Mouse (Mus musculus) embryo, embryonic 11.5 days (tissue): ENCODE measurements around the gene Apobr.

Source experiments
- DNase-seq: peaks from one replicate; pipeline ENCODE4 v3.0.0-alpha.2; 2012; ENCODE audit warnings: low read depth, low spot score

Apobr gene

DNA sequence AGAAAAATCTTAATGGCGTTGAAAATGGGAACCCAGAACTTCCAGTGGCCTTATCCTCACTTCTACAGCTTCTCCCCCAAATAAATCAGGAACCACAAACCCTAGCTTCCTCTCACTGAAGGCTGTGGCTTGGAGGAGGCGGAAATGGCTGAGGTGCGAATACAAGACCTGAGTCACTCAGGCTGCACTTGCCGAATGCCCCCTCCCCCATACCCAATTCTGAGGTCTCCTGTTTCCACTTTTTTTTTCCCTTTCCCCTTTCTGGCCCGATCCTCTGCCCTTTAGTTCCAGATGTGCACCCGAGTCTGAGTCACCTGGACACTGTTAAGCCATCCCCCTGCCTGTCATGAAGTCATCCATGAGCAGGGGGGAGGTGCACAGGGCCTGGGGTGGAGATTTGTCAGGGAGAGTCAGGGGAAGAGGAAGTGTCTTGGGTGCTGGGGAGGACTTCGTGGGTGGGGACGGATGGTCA, at the start of gene Apobr:
TSS of gene Apobr (plus strand) at position 437 of the 472 bp plus-strand sequence.
- no peak for DNase-seq

GRCm38 (mm10) chr7:126535766-126536165, 49.0 kb upstream of the Apobr start:
- DNase-seq, result no peak

GRCm38 (mm10) chr7:126536466-126536865, 48.3 kb upstream of the Apobr start:
- DNase-seq, result no peak

DNA sequence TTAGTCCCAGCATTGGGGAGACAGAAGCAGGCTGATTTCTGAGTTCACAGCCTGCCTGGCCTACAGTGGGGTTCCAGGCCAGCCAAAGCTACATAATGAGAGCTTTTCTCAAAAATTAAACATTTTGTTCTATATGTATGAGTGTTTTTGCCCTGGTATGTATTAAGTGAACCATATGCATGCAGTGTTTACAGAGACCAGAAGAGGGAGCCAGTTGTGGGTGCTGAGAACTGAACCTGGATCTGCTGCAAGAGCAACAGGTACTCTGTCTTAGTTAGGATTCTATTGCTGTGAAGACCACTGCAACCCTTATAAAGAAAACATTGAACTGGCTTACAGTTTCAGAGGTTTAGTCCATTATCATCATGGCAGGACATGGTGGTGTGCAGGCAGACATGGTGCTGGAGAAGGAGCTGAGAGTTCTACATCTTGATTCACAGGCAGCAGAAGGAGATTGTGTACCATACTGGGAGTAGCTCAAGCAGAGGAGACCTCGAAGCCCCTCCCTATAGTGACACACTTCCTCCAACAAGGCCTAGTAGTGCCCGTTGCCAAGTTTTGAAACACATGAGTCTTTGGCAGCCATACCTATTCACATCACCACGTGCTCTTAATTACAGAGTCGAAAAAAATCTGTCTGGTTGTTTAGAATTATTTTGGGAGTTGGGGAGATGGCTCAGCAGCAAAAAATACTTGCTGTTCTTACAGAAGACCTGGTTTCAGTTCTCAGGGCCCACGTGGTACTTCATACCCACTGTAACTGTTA, 46.7 kb upstream of the Apobr start:
- DNase-seq, result peak; percentile 23

- DNase-seq, result no peak
Observed at GRCm38 (mm10) chr7:126541661-126542060, 43.1 kb upstream of the Apobr start.

GRCm38 (mm10) chr7:126545631-126546030, 39.1 kb upstream of the Apobr start:
- no peak for DNase-seq

DNA sequence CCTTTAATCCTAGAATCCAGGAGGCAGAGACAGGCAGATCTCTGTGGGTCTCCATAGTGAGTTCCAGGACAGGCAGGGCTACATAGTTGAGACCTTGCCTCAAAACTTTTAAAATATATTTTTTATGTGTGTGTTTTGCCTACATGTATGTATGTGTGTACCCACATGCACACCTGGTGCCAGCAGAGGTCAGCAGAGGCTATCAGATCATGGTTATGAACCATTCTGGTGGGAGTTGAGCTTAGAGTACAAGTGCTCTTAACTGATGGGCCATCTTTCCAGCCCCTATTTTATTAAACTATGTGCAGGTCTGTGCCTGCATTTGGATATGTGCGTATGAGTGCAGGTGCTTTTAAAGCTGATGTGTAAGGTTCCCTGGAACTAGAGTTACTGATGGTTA, 29.9 kb upstream of the Apobr start:
- no peak for DNase-seq

GRCm38 (mm10) chr7:126556635-126557034, 28.1 kb upstream of the Apobr start:
- DNase-seq, result no peak

DNA sequence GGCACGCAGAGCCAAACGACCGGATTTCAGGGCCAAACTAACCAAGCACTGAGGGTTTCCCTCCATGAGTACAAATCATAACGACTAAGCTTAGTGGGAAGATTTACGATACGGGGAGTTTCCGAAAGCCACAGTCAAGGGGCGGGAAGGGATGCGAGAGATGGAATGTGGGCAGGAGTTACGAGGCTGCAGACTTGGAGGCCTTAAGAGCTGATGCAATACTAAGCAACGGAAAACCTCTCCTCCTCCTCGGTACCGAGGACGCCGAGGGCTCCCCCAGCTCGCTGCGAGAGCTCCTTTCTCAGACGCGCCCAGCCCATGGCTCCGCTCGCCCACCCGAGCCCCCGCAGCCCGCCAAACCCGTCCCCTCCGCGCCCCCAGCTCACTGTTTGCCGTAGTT, 19.0 kb upstream of the Apobr start:
- no peak for DNase-seq

- DNase-seq, result peak; percentile 85
Observed at GRCm38 (mm10) chr7:126566094-126566765, 18.5 kb upstream of the Apobr start, which contains the start of gene Eif3c. Gene Eif3c, minus strand, starts transcription at chr7:126566411.

- DNase-seq, result peak; percentile 45
Observed at GRCm38 (mm10) chr7:126576946-126577345, 7.8 kb upstream of the Apobr start.

DNA sequence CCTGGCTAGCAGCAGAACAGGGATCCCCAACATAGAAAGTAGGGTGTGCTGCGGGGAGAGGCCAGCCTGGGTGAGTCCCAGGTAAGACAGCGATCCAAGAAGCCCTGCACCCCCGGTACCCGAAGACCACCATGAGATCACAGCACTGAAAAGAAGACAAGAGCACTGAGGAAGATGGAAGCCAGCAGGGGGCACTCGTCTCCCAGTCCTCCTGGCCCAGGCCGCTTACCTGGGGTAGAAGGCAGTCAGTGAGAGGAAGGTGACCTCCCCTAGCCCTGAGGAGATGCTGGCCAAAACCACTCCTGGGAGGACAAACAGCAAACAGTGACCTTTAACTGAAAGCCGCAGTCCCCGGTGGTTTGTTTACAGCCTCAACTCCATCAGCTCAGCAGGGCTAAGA, 5.6 kb upstream of the Apobr start:
- DNase-seq, result no peak

DNA sequence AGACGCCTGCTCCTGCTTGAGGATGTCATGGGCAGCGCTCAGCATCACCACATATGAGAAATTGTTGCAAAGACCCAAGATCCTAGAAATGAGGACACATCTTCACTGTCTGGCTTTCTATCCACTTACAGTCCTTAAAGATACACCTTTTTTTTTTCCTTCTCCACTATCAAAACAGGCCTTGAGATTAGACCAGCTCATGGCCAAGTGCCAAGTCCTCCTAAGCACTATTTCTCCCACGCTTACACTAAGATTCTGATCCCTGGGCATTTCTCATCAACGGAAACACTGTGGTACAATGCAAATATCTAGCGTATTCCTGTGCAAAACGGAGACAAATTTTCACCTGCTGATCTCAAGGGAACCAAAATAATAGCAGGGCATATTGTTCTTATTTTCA, 3.1 kb upstream of the Apobr start:
- no peak for DNase-seq

DNA sequence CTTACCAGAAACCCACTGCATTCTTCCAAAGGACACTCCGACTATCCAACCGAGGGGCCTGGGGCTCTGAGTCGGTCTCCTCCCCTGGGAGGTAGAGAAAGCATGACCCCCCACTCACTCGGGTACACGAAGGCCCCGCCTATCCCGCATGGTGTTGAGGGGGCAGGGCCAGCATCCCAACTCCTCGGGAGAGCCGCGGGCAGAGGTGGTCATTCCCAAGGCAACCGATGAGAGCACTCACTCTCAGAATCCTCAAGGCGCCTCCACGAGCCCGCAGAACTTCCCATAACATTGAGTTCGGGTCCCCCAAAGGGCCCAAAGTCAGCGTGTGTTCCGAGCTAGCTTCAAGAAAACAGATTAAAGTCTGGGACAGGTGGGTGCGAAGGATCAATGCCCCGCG, 2.0 kb upstream of the Apobr start:
- DNase-seq, result peak; percentile 22

DNA sequence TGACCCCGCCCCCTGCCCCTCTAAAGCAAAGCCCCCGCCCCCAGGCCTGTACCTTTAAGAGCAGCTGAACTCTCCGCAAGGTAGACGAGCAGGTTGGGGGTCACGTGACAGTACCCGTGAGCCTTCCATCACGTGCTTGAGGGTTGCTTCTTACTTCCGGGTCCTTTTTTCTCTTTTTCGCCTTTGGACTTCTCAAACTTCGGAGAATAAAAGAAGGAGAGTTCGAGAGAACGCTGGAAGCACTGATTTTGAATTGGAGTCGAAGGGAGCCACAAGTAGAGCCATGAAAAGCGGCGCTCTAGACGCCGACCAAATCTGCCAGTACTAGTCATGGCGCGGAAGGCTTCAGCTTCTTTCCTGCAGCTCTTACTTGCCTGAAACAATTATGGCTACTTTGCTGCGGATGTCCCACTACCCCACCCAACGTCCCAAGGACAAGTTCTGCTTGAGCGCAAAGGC, 1.5 kb upstream of the Apobr start:
- DNase-seq, result peak; percentile 77

DNA sequence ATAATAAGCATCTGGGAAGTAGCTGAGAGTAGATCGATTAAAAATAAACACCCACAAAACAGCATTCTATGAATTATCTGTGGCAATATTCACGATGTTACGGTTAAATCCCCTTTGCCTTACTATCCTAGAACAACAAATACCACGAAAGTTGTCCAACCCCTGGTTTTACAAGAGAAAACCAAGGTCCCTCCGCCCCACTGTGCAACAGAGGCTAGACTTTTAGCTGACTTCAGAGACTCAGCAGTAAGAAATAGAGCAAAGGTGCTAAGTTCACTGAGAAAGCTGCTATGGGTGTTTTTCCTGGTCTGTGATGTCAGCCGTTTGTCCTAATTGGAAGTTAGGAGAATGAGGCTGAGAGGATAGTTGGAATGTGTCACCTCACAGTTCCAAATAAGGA, 981 bp upstream of the Apobr start:
- DNase-seq, result no peak

GRCm38 (mm10) chr7:126585717-126586116, 975 bp downstream of the Apobr start, which contains the start of gene Cln3:
Gene Cln3, minus strand, starts transcription at chr7:126585817.
- no peak for DNase-seq

DNA sequence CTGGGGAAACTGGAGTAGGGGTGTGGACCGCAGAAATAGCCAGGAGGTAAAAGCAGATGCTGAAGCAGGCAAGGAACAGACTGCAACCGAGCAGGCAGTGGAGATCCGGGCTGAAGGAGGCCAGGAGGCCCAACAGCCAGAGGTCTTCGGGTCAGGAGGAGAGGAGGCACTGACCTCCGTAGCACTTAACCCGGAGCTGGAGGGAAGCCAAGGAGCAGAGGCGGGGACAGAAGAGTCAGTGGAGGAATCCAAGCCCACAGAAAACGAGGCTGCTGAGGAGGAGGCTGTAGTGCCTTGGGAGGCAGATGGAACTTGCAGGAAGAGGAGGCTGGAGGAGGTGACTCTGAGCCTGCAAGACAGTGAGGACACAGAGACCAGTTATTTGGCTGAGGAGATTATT, 2.1 kb downstream of the Apobr start:
- DNase-seq, result no peak

DNA sequence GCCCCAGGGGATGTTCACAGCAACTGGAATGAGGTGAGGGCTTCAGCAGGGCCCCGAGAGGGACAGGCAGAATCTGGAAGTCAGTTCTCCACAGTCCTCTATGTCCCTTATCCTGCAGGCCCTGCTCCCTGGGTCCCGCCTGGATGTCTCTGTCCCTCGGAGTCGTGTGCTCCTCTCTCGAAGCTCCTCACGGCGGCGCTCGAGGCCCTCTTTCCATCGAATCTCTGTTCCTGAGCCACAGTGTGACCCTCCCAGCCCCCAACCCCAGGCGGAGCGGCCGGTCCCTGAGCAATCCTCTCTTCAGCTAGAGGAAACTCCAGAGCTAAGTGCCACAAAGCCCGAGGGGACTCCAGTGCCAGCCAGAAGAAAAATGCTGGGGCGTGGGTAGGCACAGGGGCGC, 3.0 kb downstream of the Apobr start:
- peak; percentile 50 for DNase-seq

DNA sequence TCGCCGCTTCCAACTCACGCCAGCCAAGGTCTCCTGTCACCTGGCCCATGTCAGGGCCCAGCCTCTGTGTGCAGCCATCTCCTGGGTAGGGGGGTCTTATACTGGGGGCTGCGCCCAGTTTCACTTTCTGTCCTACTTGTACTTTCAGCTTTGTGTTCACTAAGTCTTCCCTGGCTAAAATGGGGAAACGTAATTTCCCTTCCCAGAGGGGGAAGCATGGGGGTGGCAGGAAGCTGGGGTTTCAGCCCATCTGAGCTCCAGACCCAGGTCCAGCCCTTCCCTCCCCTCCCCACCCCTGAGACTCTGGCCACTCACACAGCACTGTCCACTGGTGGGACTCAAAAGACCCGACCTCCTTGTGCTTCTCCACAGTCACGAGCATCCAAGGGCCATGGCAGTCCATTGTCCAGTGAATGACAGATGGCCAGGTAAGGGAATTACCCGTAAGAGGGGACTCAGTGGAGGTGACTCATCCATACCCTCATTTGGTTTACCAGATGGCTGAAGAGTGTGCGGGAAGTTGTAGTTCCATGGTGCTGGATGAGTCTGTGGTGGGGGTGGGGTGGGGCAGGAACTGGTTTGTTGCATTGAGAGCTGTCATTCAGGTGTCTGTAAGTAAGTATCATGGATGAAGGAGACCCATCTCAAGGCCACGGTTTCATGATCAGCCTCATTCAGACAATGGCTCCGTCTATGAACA, 10.3 kb downstream of the Apobr start, which contains the start of gene Il27:
TSS of gene Il27 (minus strand) at position 80 of the 700 bp plus-strand sequence.
- no peak for DNase-seq

DNA sequence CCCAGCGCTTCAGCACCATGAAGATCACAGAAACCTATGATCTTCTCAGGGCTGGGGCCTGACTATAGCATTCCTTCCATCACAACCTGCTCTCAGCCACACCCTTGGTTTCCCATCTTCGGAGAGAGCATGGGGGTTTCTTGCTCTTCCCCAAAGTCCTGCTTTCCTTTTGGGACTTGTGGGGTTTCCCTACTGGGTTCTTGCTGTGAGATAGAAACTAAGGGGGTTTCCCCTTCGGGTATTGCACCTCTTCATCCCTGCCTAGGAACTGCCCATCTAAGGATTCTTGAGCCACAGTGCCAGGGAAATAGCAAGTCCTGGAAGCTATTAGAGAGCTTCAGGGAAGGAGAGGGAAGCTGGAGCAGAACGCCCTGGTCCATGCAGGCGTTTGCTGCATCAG, 11.1 kb downstream of the Apobr start:
- DNase-seq, result no peak

DNA sequence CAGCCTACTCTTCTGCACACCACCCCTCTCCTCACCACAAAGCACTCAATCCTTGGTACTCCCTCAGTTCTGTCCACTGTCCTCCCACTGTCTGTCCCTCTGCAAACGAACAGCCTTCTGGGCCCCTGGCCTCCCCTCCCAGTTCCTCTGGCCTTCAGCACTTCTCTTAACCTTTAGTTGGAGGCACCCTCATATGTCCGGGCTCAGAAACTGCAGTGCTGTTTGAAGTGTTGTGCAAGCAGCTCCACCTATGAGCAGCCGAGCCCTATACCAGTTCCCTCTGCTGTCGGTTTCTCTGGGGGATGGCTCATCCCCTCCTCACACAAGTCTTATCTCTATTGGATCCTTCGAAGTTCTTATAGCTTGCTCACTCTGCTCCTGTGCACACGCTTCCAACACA, 11.7 kb downstream of the Apobr start:
- DNase-seq, result no peak
